Mouse (Mus musculus) heart, postnatal 36 days (tissue): ENCODE data around the gene Vmp1. TPM values are rescaled to one million over a fixed set of nuclear protein-coding genes. Genes with fewer than 3 reads are reported as not detected.

Experiments used
- DNase-seq, 2 experiments: peaks; one replicate each; pipeline ENCODE4 v3.0.0; 2021 to 2022
- intact Hi-C: fragments of 180-260 bp; cut with DNase I; formaldehyde crosslinking; loops from one replicate; pipeline ENCODE4 v1.15.1; 2025
- total RNA-seq, 2 experiments: library from RNA; stranded (reverse); gene quantifications; 2 replicates each; pipeline ENCODE4 v1.2.3; 2021

Gene Vmp1
- total RNA-seq, 2 experiments from 2014 or later = 49.4 to 69.0 TPM

DNA sequence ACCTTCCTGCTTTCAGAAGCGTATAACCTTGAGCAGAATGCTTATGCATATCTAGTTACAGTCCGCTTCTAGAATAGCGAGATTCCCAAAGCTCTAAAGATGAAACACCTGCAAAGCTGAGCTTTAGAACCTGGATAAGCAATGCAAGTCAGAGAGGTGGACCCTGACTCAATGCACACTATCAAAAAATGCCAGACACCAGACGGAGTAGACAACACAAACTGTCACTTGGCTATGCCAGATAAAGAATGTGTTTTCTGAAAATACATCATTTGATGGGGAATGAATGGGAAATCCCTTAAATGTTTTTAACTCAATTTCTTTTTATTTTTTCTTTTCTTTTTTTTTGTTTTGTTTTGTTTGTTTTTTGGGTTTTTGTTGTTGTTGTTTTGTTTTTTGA lies 8.1 kb downstream of the Vmp1 start:
- intact Hi-C loops = no loop called here
- no peak for DNase-seq

DNA sequence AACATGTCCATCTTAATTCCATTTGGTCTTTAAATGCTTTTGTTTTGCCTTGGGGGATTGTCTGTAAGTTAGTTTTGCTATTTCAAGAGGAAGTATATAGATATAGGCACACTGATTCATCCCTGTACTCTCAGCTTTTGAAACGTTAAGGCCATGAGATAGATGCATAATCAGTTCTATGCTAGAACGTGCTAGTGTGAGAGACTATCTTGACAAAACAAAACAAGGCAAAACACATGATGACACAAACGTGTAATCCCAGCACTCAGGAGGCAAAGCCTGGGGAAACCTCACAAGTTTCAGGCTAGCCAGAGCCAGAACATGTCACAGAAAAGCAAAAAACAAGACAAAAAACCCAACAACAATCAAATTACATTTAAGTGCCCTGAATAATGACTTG lies 10.9 kb downstream of the Vmp1 start:
- no peak for DNase-seq
- intact Hi-C loops = no loop called here

DNA sequence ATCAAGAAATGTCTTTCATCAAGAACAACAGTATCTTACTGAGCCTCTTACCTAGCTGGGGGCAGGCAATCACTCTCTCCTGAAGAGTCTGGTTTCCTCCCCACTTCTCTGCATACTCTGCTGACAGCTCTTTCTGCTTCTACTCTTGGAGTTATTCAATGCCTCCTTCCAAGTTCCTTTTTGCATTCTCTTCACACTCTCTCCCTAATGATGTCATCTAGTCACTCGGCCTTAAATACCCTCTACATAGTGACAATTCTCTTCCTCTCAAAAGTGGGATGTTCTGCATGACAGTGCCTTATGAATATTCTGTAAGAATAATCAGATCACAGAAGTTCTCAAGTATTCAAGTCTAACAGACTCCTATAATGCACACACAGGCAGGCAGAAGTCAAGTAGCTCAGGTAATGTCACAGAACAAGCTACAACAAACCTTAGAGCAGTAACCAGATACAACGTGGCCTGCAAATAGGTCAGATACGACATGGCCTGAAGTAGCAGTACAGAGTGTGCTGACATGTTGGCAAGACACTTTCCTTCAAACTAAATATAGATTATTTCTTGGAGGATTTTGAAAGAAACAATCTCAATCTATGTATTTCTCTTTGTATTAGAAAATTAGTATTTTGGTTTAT lies 12.5 kb downstream of the Vmp1 start:
- intact Hi-C loops = no loop called here
- DNase-seq = no peak

DNA sequence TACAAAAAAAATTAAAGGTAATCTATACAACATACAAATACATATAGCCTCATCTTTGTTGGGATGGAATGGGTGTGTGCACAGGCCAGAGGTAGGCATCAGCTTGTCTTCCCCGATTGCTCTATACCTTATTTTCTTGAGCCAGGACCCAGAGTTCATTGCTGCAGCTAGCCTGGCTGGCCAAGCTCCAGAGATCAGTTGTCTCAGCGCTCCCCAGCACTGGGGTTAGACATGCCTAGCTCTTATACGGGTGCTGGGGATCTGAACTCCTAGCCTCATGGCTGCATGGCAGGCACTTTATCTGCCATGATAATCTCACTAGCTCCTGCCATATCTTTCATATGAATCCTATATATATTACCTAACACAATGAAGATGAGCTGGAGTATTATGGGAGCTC lies 15.5 kb downstream of the Vmp1 start:
- DNase-seq = no peak
- intact Hi-C loops = no loop called here

DNA sequence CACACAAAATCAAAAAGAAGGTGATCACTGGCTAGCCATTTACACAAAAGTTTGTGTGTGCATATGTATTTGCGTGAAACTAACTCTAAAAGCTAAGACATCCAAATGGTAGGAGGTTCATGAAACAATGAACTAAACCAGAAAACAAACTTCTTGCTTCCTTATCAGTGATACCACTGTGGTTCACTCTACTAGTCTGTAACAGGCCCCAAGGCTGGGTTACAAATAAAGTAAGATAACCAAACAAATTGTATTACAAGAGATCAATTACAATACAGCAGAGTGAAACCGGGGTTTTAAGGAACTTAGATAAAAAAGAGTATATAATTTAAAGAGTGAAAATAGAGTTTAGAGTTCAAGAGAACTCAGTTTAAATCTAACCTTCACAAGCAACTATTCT lies 16.1 kb downstream of the Vmp1 start:
- intact Hi-C loops = no loop called here
- no peak for DNase-seq

DNA sequence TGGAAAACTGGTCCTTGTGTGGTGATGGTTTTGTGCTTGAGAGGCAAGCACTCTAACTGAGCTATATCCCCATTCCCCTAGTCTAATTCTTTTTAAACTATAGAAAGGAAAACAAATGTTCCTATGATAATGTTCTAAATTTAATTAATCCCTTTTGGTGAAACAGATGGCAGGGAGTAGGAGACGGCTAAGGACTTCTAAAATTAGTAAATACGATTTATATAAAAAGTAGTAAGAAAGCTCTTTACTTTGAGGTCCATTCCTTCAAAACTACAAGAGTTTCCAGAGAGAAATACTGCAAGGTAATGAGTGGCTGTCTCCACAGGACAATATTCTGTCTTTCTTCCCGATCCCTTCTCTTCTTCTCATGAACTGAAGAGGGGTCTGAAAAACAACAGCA lies 19.2 kb downstream of the Vmp1 start:
- intact Hi-C loops = no loop called here
- DNase-seq = no peak

DNA sequence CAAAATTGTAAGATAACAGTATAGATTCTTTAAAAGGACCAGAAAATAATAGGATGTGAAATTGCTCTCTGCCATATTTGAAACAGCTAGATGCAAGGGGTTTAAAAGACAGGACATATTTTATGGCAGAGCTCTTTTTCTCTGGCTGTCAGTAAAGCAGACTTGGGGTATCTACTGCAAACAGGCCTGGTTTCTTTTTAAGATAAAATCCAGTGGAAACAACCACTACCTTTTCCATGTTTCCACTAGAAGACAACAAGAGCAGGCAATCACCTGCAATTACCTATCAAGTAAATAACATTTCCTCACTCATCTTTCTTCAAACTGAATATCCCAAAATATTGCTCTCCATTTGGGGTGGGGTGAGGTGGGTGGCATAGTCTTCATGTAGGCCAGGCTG lies 19.7 kb downstream of the Vmp1 start:
- intact Hi-C loops = no loop called here
- DNase-seq = no peak

DNA sequence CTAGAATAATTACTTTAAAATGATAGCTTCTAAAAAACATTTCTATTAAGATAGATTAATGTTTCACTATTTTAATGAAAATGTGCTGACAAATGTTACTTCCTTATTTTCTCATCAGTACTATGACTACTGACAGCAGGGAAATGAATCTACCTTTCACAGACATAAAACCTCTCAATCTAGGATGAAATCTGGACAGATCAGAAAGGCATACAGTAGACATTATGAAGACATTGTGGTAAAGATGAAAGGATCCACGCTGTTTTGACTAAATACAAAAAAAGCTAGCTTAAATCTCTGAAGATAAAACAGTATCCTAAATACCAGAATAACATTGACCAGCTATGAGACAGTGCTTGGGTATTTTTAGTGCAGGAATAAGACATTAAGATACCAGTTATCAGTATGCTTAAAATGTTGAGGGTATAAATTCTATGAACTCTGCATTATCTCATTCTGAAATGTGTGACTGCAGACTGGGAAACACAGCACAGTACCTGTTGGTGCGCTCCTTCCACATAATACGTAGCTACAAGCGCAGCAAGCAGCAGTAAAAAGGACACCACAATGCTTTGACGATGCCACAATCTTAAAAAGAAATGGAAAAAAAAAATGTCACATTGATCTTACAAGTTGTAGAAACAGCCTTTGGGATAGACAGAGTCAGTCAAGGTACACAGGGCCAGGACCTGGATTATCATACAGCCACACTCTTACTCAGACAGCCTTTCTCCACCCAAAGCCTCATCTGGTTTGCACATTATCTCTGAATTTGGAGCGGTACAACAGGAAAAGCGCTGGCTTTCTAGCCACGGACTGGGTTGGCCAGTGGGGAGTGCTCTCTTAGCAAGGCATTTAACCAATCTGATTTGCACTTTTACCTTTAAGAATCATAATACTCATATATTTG lies 20.4 kb downstream of the Vmp1 start:
- intact Hi-C loops = no loop called here
- DNase-seq = no peak

DNA sequence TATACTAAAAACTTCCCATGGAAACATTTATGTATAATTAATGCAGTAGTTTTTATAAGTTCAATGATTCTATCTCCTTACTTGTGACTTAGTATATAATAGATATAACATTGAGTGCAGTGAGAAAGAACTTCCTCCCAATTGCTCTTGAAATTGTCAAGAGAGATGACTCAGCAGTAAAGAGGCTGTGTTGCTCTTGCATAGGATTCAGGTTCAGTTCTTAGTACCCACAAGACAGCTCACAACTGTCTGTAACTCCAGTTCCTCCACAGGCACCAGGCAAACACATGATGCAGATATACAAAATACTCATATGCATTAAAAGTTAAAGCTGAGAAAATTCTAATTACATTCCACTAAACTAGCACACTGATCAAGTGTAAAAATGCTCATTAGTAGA lies 25.8 kb downstream of the Vmp1 start:
- intact Hi-C loops = loop anchor here (10.0 kb wide), 1 partner anchor 357 kb away; no protein-coding TSS in a partner anchor
- DNase-seq = no peak

DNA sequence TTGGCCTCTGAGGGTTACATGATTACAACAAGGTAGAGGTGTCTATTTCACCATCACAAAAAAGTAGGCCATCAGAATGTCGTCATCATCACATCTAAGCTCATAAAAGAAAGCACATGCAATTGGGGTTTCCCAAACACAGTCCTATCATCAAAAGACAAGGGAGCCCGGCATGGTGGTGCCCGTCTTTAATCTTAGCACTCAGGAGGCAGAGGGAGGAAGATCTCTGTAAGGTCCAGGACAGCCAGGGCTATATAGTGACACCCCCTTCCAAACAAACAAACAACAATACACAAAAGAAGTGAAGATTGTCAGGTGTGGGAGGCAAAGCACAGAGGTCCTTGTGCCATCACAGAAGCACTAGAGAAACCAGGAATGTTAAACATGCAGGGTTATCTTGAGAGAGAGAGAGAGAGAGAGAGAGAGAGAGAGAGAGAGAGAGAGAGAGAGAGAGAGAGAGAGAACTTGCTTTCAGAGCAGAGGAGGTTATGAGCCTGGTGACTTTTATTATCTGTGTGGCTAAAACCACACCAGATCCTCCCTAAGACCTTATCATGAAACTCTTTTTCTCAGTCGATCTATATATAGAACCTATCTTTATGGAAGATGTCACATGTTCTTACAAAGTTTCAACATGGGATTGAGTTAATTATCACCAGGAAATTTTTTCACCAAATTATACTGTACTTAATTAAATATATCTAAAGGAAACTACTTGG lies 26.6 kb downstream of the Vmp1 start:
- intact Hi-C loops = loop anchor here (10.0 kb wide), 1 partner anchor 358 kb away; no protein-coding TSS in a partner anchor
- DNase-seq = no peak

DNA sequence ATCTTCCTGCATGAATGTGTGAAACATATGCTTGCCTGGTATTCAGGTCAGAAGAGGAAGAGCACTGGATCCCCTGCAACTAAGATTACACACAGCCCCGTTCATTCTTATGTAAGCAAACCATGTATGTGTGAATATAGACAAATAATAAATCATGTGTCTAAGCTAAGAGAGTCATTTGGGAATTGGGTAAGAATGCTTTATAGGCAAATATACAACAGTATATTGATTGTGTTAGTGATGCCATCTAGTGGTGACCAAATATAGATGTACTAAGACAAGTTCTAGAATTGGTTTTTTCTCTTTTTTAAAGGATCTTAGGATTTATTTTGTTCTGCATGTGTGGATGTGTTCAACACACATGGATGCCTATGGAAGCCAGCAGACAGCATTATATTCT lies 28.0 kb downstream of the Vmp1 start:
- intact Hi-C loops = loop anchor here (10.0 kb wide), 1 partner anchor 359 kb away; no protein-coding TSS in a partner anchor

DNA sequence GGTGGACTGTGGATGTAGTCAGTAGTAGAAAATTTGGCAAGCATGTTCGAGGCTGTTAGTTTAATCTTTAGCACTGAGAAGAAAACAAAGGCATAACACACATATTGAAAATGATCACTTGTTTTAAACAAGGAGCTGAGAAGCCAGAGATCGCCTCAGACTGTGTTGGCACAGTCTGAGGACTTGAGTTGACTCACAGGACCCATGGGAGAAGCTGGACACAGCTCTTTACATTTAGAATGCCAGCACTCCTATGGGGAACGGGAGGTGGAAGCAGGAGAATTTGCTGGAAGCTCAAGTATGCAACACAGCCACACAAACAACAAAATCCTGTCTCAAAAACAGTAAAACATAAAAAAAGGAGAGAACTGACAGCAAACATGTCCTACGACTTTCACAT lies 29.5 kb downstream of the Vmp1 start:
- intact Hi-C loops = loop anchor here (10.0 kb wide), 1 partner anchor 361 kb away; no protein-coding TSS in a partner anchor
- DNase-seq = no peak

More for the DNA sequence above, 28.0 kb downstream of the Vmp1 start:
- DNase-seq = no peak

DNA sequence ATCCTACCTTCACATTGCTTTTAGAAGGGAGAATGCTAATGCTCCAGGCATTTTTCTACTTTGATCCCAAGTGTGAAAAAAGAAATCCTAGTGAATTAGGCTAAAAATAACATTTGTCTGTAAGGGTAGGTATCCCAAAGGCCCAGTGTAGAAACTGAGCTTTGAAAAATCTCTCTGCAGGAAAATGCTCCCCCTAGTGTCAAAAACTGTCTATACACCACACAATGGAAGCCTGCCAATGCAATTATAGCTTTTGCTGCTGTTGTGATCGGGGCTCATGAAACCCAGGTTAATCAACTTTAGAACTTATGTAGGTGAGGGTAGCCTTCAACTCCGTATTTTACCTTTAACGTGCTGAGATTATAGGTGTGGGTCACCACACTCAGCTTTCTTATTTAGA lies 30.2 kb downstream of the Vmp1 start:
- intact Hi-C loops = loop anchor here (1.0 to 10.0 kb wide), 2 partner anchors 85 to 361 kb away; no protein-coding TSS in a partner anchor
- DNase-seq = peak; percentile 58 to 64

DNA sequence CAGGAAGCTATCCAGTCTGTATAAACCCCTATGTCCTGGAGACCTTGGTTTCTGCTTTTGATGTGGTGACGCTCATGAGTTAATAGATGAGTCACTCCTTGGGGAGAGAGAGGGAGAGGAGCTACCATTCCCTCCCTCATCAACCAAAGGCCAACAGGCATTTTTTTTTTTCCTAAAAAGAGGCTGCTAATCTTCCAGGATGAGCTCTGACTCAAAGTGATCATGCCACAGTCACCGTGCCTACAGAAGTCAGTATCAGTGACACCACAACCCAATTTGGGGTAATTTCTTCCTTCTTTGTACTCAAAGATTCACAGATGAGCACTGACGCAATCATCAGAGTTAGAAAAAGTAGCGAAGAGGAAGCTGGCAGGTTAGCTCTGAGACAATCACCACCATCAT lies 31.1 kb downstream of the Vmp1 start:
- intact Hi-C loops = loop anchor here (10.0 kb wide), 1 partner anchor 362 kb away; no protein-coding TSS in a partner anchor
- DNase-seq = no peak

DNA sequence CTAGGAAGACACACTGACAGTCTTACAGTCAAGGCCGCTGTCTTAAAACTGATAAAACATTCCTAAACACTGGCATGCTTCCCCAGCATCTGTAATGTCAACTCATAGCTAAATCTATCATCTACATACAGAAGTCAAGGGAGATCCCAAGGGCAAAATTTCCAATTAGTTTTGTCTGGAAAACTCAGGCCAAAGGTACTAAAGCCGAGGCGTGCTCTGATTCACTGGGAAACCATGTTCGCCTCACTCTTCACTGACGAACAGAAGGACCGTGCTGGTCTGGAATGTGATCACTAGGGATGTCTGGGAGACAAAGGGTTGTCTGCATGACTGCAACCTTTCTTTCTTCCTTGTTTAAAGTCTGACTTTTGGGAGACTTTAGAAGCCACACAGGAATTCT lies 33.0 kb downstream of the Vmp1 start:
- no peak for DNase-seq
- intact Hi-C loops = loop anchor here (10.0 kb wide), 1 partner anchor 364 kb away; no protein-coding TSS in a partner anchor

DNA sequence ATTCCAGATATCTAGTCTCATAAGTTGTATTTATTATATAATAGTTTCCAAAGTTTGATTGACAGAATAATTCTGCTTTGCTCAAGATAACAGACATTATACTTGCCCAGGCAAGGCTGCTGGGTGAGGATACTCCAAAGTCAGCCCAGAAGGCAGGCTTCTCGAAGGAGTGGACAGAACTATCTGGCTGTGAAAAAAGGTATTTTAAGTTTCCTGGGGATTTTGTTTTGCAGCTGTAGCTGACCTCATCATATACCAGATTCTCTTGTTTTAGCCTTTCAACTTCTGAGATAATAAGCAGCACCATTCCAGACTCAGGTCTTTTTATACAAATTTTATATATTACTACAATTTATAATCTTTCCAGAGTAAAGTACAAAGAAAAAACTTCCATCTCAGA lies 34.1 kb downstream of the Vmp1 start:
- intact Hi-C loops = no loop called here

DNA sequence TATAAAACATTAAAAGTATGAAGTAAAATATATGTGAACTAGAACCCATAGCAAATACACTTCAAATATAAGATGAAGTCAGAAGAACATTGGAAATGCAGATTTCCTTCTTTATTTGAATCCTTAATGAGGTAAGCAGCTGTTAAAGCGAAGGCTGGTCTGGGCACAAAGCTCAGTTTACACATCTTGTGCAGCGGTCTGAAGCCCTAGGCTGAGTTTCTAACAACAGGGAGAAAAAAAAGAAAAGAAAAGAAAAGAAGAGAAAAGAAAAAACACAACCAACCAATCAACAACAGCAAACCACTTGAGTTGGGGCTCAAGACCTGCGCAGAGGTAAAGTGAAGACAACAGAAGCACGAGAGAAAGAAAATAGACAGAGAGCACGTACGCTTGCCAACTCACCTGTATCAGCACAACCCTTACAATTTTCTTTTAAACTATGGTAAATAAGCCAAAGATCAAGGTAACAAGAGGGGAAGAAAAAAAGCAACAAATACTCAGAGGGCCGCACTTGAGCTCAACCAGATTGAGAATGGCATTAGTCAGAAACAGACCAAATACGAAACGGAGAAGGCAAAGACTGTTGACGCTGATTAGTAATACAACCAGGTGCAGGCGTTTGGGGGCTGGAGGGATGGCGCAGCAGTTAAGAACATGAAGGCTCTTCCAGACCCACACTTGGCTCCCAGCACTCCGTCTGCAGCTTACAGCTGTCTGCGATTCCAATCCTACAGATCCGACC lies 35.8 kb downstream of the Vmp1 start:
- no peak for DNase-seq
- intact Hi-C loops = no loop called here

More for the DNA sequence above, 34.1 kb downstream of the Vmp1 start:
- DNase-seq = no peak

DNA sequence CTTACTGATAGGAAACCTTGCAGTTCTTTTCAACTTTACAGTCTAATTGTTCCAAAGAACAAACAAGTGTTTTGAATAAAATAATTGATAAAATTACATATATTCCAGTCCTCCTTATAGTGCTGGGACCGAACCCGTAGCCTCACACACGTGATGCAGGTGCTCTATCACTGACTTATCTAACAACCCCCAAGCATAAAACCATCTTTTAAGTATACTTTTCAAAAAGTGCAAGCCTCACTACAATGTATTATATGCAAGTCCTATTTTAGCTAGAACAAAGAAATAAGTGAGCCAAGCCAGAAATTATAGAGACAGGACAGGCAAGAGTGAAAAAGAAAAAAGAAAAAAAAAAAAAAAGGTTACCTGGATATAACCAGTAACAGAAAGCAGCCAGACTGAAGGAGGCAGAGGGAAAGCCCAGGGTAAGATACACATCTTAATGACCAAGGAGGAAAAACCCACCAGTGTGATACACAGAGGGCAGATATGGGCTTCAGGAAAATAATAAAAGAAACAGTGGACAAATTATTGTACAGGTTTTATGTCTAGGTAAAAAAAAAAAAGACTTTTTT lies 36.7 kb downstream of the Vmp1 start:
- intact Hi-C loops = no loop called here
- no peak for DNase-seq

DNA sequence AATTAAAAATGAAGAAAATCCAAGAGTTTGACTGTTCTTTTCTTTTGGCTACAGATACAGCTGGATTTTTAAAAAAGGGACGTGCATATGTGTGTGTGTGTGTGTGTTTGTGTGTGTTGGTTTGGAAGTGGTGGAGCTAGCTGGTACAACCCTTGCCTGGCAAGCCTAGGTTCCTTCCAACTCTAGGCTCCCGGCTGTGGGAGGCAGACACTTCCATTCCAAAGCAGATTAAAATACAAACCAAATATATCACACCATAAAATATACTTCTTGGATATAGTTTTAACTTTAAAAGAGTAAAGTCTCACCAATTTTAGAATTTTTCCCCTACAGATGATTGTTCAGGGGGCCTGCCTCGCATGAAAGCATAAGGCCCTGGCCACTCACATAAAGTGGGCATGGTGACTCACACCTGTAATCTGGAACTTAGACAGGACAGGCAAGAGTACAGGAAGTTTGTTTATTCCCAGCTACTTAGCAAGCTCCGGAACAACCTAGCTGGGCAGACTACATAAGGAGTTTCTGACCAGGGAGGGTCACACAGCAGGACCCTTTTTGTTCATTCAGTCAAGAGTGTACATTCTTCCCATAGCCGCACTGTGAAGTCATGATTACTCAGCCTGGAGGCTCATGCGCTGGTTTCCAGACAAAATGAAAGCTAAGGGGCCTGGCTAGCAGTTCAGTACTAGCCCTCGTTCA lies 37.4 kb downstream of the Vmp1 start:
- intact Hi-C loops = no loop called here
- DNase-seq = no peak
